Mouse (Mus musculus) E14TG2a.4 (cell line): Measurements from ENCODE around the gene Tceal6.
"Not testable (repeated sequence)": the region's sequence is repeated elsewhere in the genome, so short reads cannot be mapped to it uniquely, and the experiment has no call there.

Experiments used
- H3K27me3 ChIP-seq: 2 replicates; pipeline ENCODE4 v1.6.1; 2014; ENCODE audit warnings: low read length, control low read depth; ENCODE audit not compliant: insufficient read depth
- H3K36me3 ChIP-seq: 2 replicates; pipeline ENCODE4 v1.6.1; 2014; ENCODE audit warnings: low read length, control low read depth; ENCODE audit not compliant: insufficient read depth
- H3K4me1 ChIP-seq: replicated peaks from 2 replicates; pipeline ENCODE4 v1.6.1; 2014; ENCODE audit warnings: low read depth, low read length, control low read depth
- H3K4me3 ChIP-seq: replicated peaks from 2 replicates; pipeline ENCODE4 v1.5.1; 2014; ENCODE audit warnings: mild to moderate bottlenecking, low read length
- H3K9me3 ChIP-seq: 2 replicates; pipeline ENCODE4 v1.6.1; 2014; ENCODE audit warnings: low read length, control low read depth
- CTCF ChIP-seq: conservative IDR thresholded peaks from 2 replicates; pipeline ENCODE4 v1.5.1; 2014; ENCODE audit warnings: low read length
- NANOG ChIP-seq: IDR thresholded peaks from 2 replicates; pipeline ENCODE4 v1.6.1; 2014; ENCODE audit warnings: borderline replicate concordance, low read length, mixed read lengths
- POU5F1 ChIP-seq: IDR thresholded peaks from 2 replicates; pipeline ENCODE4 v1.6.1; 2014; ENCODE audit warnings: low read length, borderline replicate concordance

Gene Tceal6

DNA sequence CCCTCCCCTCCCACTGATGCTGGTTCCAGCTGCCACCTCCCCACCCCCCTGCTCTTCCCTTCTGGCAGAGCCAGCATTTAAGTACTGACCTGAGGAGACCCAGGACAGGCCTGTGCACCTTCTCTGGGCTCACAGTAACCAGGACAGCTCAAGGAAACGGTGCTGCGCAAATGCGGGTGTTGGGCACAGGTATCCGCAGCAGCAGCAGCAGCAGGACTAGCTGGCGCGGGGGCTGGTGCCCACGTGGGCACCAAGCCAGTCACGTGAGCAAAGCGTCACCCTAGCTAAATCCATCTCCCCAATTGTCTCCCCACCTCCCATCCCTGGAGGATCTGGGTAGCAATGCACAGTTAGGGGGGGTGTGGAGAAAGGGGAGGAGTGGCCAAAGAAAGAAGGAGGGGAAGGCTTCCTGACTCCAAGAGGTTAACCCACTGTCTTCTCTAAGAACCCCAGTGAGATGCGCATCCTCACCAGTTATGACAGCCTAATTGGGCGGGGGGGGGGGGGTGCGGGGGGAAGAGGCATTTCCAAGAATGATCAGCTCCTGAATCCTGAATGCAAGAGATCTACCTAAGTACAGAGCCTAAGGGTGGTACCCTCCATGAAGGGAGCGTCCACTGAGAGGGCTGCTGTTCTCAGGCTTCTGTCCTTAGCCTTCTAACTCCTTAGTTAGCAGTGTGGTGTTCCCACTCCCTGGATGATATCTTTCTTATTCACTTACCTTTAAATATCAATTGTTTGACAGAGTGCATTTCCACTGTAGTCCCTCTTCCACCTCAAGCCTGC is at the start of gene Tceal6:
Tceal6 (minus strand) TSS at position 252 of the 786 bp plus-strand sequence.
- Histone ChIP-seq H3K4me3 (peak within 1 kb of the TSS; percentile 50), H3K9me3 (no peaks in the 10 kb centered on the region), H3K27me3 (peaks cover 10% of the 10 kb centered on the region), H3K4me1 (no peaks in the 10 kb centered on the region; the same call in 1 of the 2 replicates), H3K36me3 (no peaks in the 10 kb centered on the region)
- no peak for TF ChIP-seq NANOG
- TF ChIP-seq POU5F1 = no peak
- no peak for TF ChIP-seq CTCF

DNA sequence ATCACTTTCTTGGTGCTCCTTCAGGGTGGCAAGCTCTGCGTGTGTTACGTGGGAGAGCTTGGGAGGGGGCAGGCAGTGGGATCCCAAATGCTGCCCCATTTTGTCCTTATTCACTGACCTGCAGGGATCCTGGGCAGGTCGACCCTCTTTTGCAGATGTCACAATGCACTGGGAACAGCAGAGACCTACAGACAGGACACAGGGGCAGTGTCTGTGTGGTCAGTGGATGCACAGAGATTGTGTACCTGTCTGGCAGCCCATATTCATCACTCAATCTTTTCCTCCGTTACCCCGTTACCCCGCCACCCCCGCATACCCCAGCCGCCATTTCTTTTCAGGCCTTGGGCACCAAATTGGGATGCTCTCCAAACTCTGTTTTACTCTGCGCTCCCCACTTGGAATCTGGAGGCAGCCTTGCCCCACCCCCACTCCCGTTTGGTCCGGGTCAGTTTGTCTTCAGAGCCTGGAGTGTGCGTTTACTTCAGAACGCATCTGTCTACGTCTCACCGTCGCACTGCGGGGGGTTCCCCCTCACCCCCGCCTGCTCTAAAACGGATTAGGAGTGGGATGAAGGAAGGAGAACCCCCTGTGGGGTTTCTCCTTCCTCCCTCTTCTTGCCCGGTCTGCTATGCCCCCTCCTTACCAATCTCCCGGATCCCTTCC is 583 bp downstream of the Tceal6 start:
- H3K36me3 ChIP-seq, H3K4me1 ChIP-seq, H3K9me3 ChIP-seq: not testable (repeated sequence)
- Histone ChIP-seq H3K27me3 (peaks cover 10% of the 10 kb centered on the region), H3K4me3 (peak overlapping the region; percentile 50)

DNA sequence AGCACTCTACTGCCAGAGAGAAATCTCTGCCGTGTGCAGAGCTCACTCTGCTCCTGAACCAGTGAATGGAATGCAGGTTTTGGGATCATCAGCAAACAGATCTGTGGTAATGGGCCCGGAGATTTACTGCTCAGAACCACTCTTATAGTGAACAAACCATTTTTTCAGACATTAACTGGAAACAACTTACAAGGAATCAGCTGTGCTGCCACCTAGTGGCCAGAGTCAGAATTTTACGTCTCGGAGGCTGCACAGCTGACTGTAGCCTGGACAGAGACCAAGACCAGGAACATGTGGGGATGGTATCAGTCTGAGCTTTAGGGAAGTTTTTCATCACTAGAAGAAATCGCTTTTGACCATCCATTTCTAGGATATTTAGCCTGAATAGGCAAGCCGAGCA is 20.6 kb downstream of the Tceal6 start:
- H3K36me3 ChIP-seq, H3K4me1 ChIP-seq, H3K9me3 ChIP-seq, H3K27me3 ChIP-seq, H3K4me3 ChIP-seq: not testable (repeated sequence)

DNA sequence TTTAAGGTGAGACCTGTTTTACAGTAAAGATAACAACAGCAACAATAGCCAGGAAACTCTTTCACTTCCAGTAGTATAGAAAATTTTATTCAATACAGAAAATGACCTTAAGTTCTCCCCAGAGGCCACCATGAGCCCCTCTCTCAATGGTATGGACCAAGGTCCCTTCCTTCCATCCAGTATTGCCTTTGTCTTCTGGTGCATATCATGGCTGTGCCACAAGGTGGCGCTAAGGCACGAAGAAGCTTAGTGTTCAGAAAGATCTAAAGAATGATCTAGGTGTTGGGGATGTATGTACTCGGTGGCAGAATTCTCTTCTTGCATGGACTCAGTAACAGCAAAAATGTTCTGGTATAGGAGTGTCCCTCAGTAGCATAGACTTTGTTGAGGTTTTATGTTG is 21.8 kb downstream of the Tceal6 start:
- not testable (repeated sequence) for H3K27me3 ChIP-seq, H3K4me3 ChIP-seq, H3K36me3 ChIP-seq, H3K4me1 ChIP-seq, H3K9me3 ChIP-seq

DNA sequence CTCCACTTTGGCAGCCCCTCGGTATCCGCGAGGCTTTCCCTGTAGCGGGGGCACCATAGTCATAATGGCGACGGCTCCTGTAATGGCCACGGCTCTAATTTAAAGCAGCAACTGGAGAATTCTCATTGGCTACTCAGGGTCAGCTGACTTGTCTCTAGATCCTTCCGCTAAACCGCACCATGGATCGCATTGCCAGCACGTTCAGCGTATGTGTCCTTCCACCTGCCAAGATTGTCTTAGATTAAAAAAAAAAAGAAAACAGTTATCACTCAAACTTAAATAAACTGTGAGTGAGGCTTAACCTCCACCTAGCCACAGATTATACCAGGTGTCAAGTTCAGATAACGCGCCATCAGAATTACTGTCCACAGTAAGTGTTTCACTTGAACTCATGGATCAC is 33.0 kb downstream of the Tceal6 start, which contains the start of gene Gm15023:
Gm15023 (minus strand) TSS at position 101 of the 400 bp plus-strand sequence.
- not testable (repeated sequence) for H3K27me3 ChIP-seq, H3K9me3 ChIP-seq

More for the DNA sequence above, 33.0 kb downstream of the Tceal6 start, which contains the start of gene Gm15023:
- H3K4me3 ChIP-seq, H3K4me1 ChIP-seq, H3K36me3 ChIP-seq: not testable (repeated sequence)
